Mouse (Mus musculus) CH12.LX (cell line): Measurements from ENCODE around the gene Lsg1.

Source experiments
- CHD1 ChIP-seq: IDR thresholded peaks from 2 replicates; pipeline ENCODE4 v1.6.1; 2012; ENCODE audit warnings: low read depth, low read length, improper control_type of control experiment, inconsistent platforms
- CTCF ChIP-seq, 2 experiments: IDR thresholded peaks in 1 of 2; conservative IDR thresholded peaks in 1 of 2; 2 replicates each; pipeline ENCODE4 v1.5.1; 2011 to 2012; ENCODE audit warnings: low read depth in 2 of 2, low read length in 2 of 2, improper control_type of control experiment in 1 of 2, inconsistent platforms in 1 of 2, mild to moderate bottlenecking in 1 of 2, moderate library complexity in 1 of 2
- JUND ChIP-seq: conservative IDR thresholded peaks from 2 replicates; pipeline ENCODE4 v1.6.1; 2011; ENCODE audit warnings: low read depth, low read length, improper control_type of control experiment
- MYC ChIP-seq: IDR thresholded peaks from 2 replicates; pipeline ENCODE4 v1.6.1; 2011; ENCODE audit warnings: low read depth, mild to moderate bottlenecking, improper control_type of control experiment, low read length
- POLR2A ChIP-seq: IDR thresholded peaks from 2 replicates; pipeline ENCODE4 v1.6.1; 2011; ENCODE audit warnings: low read depth, mild to moderate bottlenecking, improper control_type of control experiment, low read length
- TBP ChIP-seq: conservative IDR thresholded peaks from 2 replicates; pipeline ENCODE4 v1.6.1; 2011; ENCODE audit warnings: low read depth, low read length, improper control_type of control experiment

DNA sequence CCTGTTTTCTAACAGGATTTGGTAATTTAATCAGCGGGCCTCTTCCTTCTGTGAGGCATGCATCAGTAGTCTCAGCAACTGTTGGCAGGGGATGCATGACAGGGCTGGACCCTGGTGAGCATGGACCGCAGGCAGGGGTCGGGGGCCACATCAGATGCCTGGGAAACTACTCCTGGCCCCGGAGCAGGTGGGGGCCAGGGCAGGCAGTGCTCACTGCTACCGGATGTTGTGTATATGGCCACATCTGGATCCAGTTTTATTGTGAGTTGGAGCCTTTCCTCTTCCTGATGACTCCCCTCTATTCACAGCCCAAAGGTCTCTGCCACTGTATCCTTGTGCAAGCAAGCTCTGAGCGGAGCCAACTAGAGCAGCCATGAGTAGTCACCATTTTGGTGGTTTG is 18.1 kb upstream of the Lsg1 start:
- no peak for TF ChIP-seq MYC
- no peak for TF ChIP-seq JUND
- no peak for TF ChIP-seq CTCF (conservative IDR thresholded peaks at IDR 0.05 in 1 of 2, IDR thresholded peaks at IDR 0.05 in 1 of 2; ENCODE audit: low read depth in 2 of 2, low read length in 2 of 2)
- no peak for TF ChIP-seq POLR2A
- no peak for TF ChIP-seq CHD1
- no peak for TF ChIP-seq TBP
